Mouse (Mus musculus) fibroblast of lung, adult 2 months (primary cell): Measurements from ENCODE around the gene Lsamp.

ENCODE experiments used
- DNase-seq: peaks from one replicate; pipeline ENCODE4 v3.0.0-alpha.2; 2011; ENCODE audit warnings: low read depth

Lsamp gene

DNA sequence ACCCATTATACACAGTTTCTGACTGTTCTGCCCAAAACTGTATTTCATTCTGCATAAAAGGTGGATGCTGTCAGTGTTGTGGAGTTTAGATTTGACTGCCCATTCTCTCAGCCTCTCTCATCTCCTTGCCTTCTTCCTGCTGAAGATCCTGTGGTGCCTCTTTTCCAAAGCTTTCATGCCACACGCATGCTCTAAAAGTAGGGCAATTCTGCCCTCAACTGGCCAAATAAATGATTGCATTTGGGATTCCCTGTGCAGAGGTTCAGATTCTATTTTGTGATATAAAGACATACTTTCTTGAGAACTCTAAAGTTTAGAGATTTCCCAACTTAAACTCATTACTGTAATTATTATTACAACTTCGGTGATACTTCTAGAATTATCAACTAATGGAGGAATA, 1260.5 kb downstream of the Lsamp start:
- no peak for DNase-seq

- peak; percentile 5 for DNase-seq
These were observed 1274.2 kb downstream of the Lsamp start for GRCm38 (mm10) chr16:41258145-41259035.

DNA sequence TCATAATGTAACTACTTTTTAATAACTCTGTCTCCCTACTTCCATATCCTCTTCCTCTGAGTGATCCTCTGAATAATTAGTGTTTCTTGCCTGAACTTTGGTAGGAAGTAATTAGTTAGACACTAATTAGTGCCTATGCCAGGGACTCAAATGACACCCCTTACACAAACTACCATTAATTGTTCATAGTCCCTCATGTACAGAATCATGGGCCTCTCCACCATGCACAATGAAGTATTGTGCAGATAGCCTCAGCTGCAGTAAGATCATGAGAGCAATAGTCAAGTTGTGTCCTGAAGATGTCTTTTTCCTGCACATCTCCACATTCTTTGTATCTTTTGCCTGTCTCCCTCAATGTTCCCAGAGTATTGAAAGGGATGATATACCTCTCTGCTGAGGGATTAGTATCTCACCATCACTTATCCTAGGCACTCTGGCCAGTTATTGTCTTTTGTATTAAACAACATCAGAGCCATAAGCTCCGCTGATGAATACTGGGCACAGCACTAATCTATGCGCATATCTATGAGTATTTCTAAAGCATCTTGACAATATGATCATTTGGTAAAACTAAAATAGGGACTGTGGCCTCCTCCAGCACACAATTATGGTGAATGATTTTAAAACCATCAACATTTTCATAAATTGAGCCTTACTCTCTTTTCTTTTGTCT, 1292.0 kb downstream of the Lsamp start:
- no peak for DNase-seq

- DNase-seq, result no peak
These were observed 1333.8 kb downstream of the Lsamp start for GRCm38 (mm10) chr16:41317992-41318391.

GRCm38 (mm10) chr16:41343431-41343830, 1359.3 kb downstream of the Lsamp start:
- DNase-seq, result no peak

DNA sequence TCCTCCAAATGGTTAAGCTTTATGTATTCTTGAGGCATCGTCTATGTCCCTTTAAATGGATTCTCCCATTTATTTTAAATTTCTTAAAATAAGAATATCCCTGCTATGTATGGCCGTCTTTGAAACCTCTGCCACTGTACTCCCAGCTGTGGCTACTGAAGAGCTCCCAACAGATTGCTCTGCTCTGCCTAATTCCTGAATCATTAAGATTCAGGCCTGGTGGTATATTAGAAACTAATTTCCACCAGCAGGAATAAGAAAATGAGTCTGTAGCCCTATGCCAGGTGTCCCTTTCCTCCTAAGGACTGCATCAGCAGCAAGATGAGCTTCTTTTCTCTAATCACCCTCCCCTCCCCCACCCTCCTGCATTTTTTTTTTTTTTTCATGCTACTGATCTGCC, 1381.0 kb downstream of the Lsamp start:
- no peak for DNase-seq

DNA sequence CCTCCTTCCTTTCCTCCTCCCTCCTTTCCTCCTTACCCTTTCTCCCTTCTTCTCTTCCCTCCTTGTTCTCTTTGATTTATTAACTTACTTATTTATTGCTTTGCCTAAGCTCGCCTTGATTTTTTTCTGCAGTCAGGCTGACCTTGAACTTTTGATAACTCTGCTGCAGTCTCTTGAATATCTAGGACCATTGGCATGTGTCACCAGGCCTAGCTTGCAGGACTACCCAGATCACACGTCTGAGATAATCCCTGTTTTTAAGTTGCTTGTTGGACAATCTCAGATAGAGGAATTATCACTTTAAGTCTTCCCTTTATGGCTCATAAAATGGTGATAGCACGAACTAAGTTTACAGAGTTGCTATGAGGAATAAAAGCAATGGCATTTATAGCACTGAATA, 1399.5 kb downstream of the Lsamp start:
- DNase-seq, result no peak

DNA sequence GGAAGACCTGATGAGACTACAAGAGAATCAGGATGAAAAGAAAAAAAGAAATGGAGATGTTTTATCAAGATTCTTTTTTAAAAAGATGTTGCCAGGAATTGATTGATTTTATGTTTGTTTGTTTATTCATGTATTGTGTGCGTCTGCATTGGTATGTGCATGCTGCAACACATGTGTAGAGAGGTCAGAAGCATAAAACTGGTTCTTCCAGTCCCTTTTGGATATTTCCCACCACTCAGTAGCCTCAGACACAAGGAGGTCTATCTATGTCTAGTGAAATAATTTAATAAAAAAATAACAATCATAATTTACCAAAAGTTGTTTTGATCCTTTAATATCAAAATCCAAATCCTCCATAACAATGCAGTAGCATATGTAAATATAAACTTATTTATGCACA, 1400.1 kb downstream of the Lsamp start:
- DNase-seq, result no peak

- DNase-seq, result no peak
These were observed 1424.7 kb downstream of the Lsamp start for GRCm38 (mm10) chr16:41408850-41409249.

- no peak for DNase-seq
These were observed 1426.5 kb downstream of the Lsamp start for GRCm38 (mm10) chr16:41410671-41411070.

DNA sequence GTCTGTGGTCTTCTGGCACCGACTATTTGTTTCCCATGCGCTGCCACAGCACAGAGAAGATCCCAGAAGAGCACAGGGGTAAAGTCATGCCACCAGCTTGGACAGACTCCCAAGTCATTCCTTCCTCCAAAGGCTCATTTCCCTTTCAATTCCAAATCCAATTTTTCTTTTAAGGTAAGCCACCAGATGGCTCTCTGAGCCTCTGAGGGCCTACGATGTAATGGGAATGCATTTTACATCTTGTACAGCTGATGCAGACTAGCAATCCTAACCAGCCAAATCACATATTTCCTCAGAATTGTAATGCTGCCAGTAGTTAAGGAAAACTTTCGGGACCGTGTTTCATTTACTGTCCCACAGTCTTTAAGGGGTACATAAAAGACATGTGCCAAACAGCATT, 1433.2 kb downstream of the Lsamp start:
- DNase-seq, result no peak

GRCm38 (mm10) chr16:41467391-41467790, 1483.2 kb downstream of the Lsamp start:
- DNase-seq, result no peak

- no peak for DNase-seq
These were observed 1494.5 kb downstream of the Lsamp start for GRCm38 (mm10) chr16:41478694-41479093.

DNA sequence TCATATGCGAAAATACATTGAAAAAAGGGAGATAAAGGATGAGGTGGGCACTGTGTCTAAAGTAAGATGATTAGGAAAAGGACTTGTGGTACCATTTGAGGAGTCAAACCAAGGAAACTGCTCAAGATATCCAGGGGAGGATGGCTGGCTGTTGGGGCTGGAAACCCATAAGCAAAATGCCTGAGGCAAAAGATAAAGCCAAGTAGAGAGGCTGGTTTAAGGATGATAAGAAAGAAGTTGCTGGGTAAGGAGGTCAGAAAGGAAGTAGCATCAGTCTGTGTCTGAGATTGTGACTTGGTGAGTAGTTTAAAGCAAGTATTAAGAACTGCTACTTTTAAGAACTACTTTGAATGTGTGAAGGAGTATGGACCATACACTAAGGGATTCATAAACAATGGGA, 1497.7 kb downstream of the Lsamp start:
- no peak for DNase-seq

- DNase-seq, result no peak
These were observed 1526.9 kb downstream of the Lsamp start for GRCm38 (mm10) chr16:41510915-41511552.

- DNase-seq, result no peak
These were observed 1537.4 kb downstream of the Lsamp start for GRCm38 (mm10) chr16:41521566-41521965.

DNA sequence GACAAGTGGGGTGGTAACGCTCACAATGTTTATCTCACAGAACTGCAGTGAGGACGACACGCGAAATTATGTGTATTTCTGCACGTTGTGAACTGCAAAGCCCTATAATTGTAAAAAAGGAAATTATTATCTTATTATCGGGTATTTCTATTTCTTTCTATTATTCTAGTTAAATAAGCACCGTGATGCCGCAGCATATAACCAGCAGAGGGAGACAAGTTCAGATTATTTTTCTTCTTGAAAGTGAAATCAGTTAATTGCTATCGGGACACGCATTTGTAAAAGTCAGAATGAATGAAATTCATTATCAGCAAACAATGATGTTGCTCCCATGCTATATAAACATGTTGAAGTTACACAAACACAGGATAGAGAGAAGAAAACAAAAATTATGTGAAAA, 1540.1 kb downstream of the Lsamp start:
- no peak for DNase-seq

DNA sequence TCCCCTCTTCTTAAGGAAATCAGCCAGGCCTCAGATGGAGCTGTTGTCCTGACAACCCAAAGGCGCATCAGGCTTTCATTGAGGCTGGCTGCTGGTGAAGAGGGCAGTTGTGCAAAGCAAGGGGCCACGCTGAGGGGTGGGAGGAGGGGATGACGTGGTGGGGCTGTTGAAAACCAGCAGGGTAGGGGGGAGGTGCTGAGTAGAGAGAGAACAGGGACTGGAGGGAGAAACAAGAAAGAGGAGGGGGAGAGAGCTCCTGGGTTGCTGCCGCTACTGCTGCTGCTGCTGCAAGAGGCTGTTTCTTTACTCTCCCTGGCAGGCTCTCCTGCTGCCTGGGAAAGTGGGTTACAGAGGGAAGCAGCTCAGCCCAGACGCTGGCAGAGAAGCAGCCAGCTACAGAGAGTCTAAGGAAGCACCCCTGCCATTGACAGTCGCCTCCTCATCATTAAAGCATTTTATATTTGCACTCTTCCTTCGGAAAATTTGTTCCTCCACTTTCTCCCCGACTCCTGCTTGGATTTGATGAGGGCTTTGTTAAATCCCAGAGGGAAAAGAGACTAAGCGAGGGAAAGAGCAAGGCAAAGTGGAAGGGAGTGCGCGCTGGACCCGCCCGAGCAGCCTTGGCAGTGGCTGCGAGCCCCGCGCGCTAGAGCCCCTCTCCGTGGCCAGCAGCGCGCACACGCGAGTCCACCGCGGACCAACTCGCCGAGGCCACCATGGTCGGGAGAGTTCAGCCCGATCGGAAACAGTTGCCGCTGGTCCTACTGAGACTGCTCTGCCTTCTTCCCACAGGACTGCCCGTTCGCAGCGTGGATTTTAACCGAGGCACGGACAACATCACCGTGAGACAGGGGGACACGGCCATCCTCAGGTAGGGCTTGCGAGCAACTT, 1548.7 kb downstream of the Lsamp start:
- DNase-seq, result no peak

DNA sequence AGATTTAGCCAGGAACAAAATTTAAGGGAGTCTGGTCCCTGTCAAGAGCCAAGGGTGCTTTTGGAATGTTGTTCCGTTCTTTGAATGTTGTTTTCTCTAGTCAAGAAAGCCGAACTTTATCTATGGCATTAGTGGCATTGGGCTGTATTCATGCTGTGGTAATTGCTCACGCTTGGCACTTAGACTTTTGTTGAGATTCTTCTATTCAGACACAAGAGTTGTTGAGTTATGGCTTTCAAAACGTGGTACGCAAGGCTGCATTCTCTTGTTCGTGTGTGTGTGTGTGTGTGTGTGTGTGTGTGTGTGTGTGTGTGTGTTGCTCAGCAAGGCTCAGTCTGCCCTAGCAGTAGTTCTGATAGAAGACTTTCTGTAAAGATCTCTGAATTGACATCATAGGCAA, 1549.5 kb downstream of the Lsamp start:
- DNase-seq, result no peak

DNA sequence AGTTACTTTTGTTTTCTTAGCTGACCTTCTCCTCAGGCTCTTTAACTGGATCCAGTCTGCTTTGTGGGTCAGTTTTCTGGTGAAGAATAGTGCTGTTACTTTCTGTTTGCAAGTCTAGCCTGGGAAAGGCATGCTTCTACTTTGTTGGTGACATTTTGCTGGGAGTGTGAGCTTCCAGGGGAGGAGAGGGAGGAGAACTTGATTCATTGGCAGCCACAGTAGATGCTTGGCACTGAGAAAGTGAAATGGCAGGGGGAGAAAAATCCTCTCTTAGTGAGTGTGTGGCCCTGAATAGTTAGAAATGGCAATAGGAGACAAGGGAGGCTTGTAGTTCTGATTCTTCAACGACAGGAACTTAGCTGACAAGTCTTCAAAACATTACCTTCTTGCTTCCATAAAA, 1551.6 kb downstream of the Lsamp start:
- no peak for DNase-seq

GRCm38 (mm10) chr16:41542641-41543040, 1558.5 kb downstream of the Lsamp start:
- DNase-seq, result no peak

DNA sequence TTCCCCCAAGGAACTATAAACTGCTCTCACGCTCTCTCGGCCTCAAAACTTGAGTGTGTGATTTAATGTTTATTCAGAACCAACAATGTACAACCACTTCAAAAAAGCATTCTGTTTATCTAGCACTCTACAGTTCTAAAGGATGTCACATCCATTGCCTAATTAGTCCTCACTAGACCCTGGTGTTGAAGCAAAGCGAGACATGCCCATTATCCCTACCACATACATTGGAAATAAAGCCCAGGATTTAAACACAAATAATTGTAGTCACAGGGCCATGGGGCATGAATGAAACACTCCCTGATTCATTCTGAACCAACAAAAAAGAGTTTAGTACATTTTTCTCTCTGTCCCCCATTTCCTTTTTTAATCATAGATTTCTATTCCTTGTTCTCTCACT, 1567.0 kb downstream of the Lsamp start:
- no peak for DNase-seq
